Mouse (Mus musculus): Measurements from ENCODE around the gene Trappc5.

GRCm38 (mm10) chr8:3679656-3680055 lies 3.6 kb downstream of the Trappc5 start:
- TF ChIP-seq POLR2A (IDR thresholded peaks at IDR 0.05; ENCODE audit: borderline replicate concordance, low read depth, low read length) (no peak), CTCF (IDR thresholded peaks at IDR 0.05; ENCODE audit: low read depth, low read length) (no peak)
